Mouse (Mus musculus) gastrocnemius, postnatal 25 days (tissue): ENCODE data around the gene Il1rap. TPM values are rescaled to one million over a fixed set of nuclear protein-coding genes. Genes with fewer than 3 reads are reported as not detected.

Experiments used
- DNase-seq: peaks from one replicate; pipeline ENCODE4 v3.0.0; 2022
- total RNA-seq, 2 experiments: library from RNA; stranded (reverse); gene quantifications; 1 replicate in 1 of 2; 2 replicates in 1 of 2; pipeline ENCODE4 v1.2.3; 2021

Gene Il1rap
- total RNA-seq, 2 experiments from 2014 or later, result 2.4 to 2.6 TPM

- DNase-seq, result no peak
These were observed 146.6 kb downstream of the Il1rap start for GRCm38 (mm10) chr16:26728139-26728538.

GRCm38 (mm10) chr16:26730941-26731340 lies 149.4 kb downstream of the Il1rap start:
- DNase-seq, result no peak

- DNase-seq, result no peak
These were observed 151.1 kb downstream of the Il1rap start for GRCm38 (mm10) chr16:26732566-26732965.

- DNase-seq, result no peak
These were observed 174.1 kb downstream of the Il1rap start for GRCm38 (mm10) chr16:26755381-26756155.

GRCm38 (mm10) chr16:26775976-26776375 lies 194.5 kb downstream of the Il1rap start:
- no peak for DNase-seq

- DNase-seq, result no peak
These were observed 195.6 kb downstream of the Il1rap start for GRCm38 (mm10) chr16:26777132-26777531.

Other genes with a start within 250 kb of the Il1rap start
- 1 to 10 TPM; 2.3 to 2.9 TPM for gene Cldn1, start 209.9 kb upstream of the Il1rap start, total RNA-seq
- gene Cldn16, start 118.6 kb upstream of the Il1rap start, total RNA-seq, result not detected
- gene Tmem207, start 54.9 kb upstream of the Il1rap start, total RNA-seq, result not detected